ENCODE assay signal across 8 mouse cellular contexts in genomic region chr1:133177480-133178172, GRCm38 (mm10). TPM values are rescaled to one million over a fixed set of nuclear protein-coding genes. Genes with fewer than 3 reads are reported as not detected.
A peak's percentile ranks its signal among the peaks of the same experiment; 100 is the strongest.
DNase-seq lines count a peak whose midpoint lies in the region; ATAC-seq and TF ChIP-seq lines count a peak whose summit lies in the region.

No protein-coding gene starts in this region.

- 0 out of 2 replicates have a peak, but pooled peaks cover 2% of the 10 kb centered on the region for H3K79me2 ChIP-seq in liver, adult 2 months (ENCODE audit: control insufficient read depth, insufficient read depth, low read length)

- peak; percentile 99 for TF ChIP-seq CTCF in liver, adult 2 months (IDR thresholded peaks at IDR 0.05; ENCODE audit: low read depth, low read length)

- peaks cover 6% of the 10 kb centered on the region; the same call in 1 of the 2 replicates for H3K4me1 ChIP-seq in liver, adult 2 months (ENCODE audit: control insufficient read depth, insufficient read depth, low read length)
- H3K4me1 ChIP-seq in liver, embryonic 11.5 days (replicated peaks; ENCODE audit: control insufficient read depth, insufficient read depth, low read length): peaks cover 10% of the 10 kb centered on the region; the same call in 1 of the 2 replicates

- WGBS in liver, adult 2 months: 41% methylated on average over 8 of the region's 8 CpGs
- 37% methylated on average over 8 of the region's 8 CpGs for WGBS in liver, embryonic 11.5 days

- H3K27ac ChIP-seq in liver, adult 2 months (replicated peaks; ENCODE audit: insufficient read depth, low read depth, low read length): no peak overlapping the region
- H3K27ac ChIP-seq in liver, embryonic 11.5 days (ENCODE audit: low read depth, low read length): no peak overlapping the region

- no peaks in the 10 kb centered on the region for H3K9me3 ChIP-seq in liver, embryonic 11.5 days (ENCODE audit: control insufficient read depth, low read length)

- no peak overlapping the region for H3K4me2 ChIP-seq in liver, embryonic 11.5 days

- intact Hi-C loops in heart, postnatal 10 days (cut with DNase I): loop anchor here (1.0 to 2.0 kb wide), 4 partner anchors 130 to 433 kb away; partner anchors contain the start of gene Snrpe
- intact Hi-C loops in left cerebral cortex, postnatal 25 days (cut with DNase I): loop anchor here (2.0 to 5.0 kb wide), 2 partner anchors 175 to 435 kb away; partner anchors contain the start of gene Snrpe

- H3K36me3 ChIP-seq in liver, adult 2 months (ENCODE audit: control insufficient read depth, insufficient read depth, low read length): no peaks in the 10 kb centered on the region
- H3K36me3 ChIP-seq in liver, embryonic 11.5 days (ENCODE audit: control insufficient read depth, insufficient read depth, low read length): no peaks in the 10 kb centered on the region

- 0 out of 2 replicates have a peak, but pooled peaks cover 3% of the 10 kb centered on the region for H3K27me3 ChIP-seq in liver, adult 2 months (ENCODE audit: control insufficient read depth, insufficient read depth, low read length)
- peaks cover 22% of the 10 kb centered on the region for H3K27me3 ChIP-seq in liver, embryonic 11.5 days (replicated peaks; ENCODE audit: control insufficient read depth, insufficient read depth, low read length)

- DNase-seq in liver, adult 2 months (ENCODE audit: extremely low read depth, low read depth, low spot score): peak; percentile 33
- no peak for DNase-seq in liver, embryonic 11.5 days (ENCODE audit: low spot score)
- peak; percentile 82 for DNase-seq in R1 (ENCODE audit: low read depth, low spot score)
- DNase-seq in cerebellum, adult 9-11 months: peak; percentile 63
- peak; percentile 74 to 84 for DNase-seq in heart, postnatal 10 days
- DNase-seq in left cerebral cortex, postnatal 25 days (ENCODE audit: low spot score in 2 of 2): peak; percentile 55
- peak; percentile 45 for DNase-seq in yolk sac, embryonic 10.5 days (ENCODE audit: low spot score)

- no peak for TF ChIP-seq POLR2A in liver, adult 2 months (IDR thresholded peaks at IDR 0.05; ENCODE audit: extremely low read depth, insufficient read depth, low read length)

- ATAC-seq in liver, embryonic 11.5 days (replicated peaks; ENCODE audit: low FRiP score): no peak
- ATAC-seq in neutrophil, adult 5-6 weeks (ENCODE audit: extremely low read depth, insufficient number of reproducible peaks, low FRiP score, poor library complexity, severe bottlenecking): peak; percentile 64

- H3K4me3 ChIP-seq in liver, adult 2 months (ENCODE audit: insufficient read depth, low read depth, low read length): no peak overlapping the region
- no peak overlapping the region for H3K4me3 ChIP-seq in liver, embryonic 11.5 days (ENCODE audit: low read depth, low read length)

- H3K9ac ChIP-seq in liver, adult 2 months (ENCODE audit: low read depth, low read length): no peak overlapping the region
- no peak overlapping the region for H3K9ac ChIP-seq in liver, embryonic 11.5 days (ENCODE audit: low read depth, low read length)

RNA-seq across cellular contexts. Expression of gene Plekha6, which starts 13.6 kb away (rescaled TPM):
- 20.5 and 22.8 TPM in 2 replicates for total RNA-seq in liver, adult 2 months (2014; rRNA removed)
- 29.0 and 37.2 TPM in 2 replicates for polyA plus RNA-seq in liver, adult 2 months (2012; rRNA removed)
- polyA plus RNA-seq in liver, embryonic 11.5 days (2014; fragmentation: Nextera tagmentation; extraction: Ambion mirVana): 4.1 and 4.3 TPM in 2 replicates
- 10 to 100 TPM; 58.1 to 68.9 TPM for total RNA-seq in heart, postnatal 10 days (2021)
- 10 to 100 TPM; 72.2 to 84.2 TPM for total RNA-seq in left cerebral cortex, postnatal 25 days (2021)
- total RNA-seq in neutrophil, adult 5-6 weeks (2017): 0.61 and 3.5 TPM in 2 replicates

RNA-seq across cellular contexts. Expression of gene Ppp1r15b, which starts 46.7 kb away (rescaled TPM):
- total RNA-seq in liver, adult 2 months (2014; rRNA removed): 43.3 and 48.6 TPM in 2 replicates
- 24.0 and 24.8 TPM in 2 replicates for polyA plus RNA-seq in liver, adult 2 months (2012; rRNA removed)
- polyA plus RNA-seq in liver, embryonic 11.5 days (2014; fragmentation: Nextera tagmentation; extraction: Ambion mirVana): 89.0 and 95.4 TPM in 2 replicates
- 10 to 100 TPM; 38.2 to 42.1 TPM for total RNA-seq in heart, postnatal 10 days (2021)
- 10 to 100 TPM; 43.4 to 45.7 TPM for total RNA-seq in left cerebral cortex, postnatal 25 days (2021)
- total RNA-seq in neutrophil, adult 5-6 weeks (2017): 119 and 126 TPM in 2 replicates
